Mouse (Mus musculus) stomach, embryonic 16.5 days (tissue): ENCODE data around the gene Ide. TPM values are rescaled to one million over a fixed set of nuclear protein-coding genes. Genes with fewer than 3 reads are reported as not detected.

Experiments used
- ATAC-seq: fragments of 200-750 bp; cut with Nextera tagmentation; 2 replicates; pipeline ENCODE4 v1.8.0; 2017; ENCODE audit warnings: moderate number of reproducible peaks, moderate TSS enrichment; ENCODE audit not compliant: insufficient read depth, low FRiP score
- H3K27ac ChIP-seq: fragments of 300-500 bp; sonication (generic); 2 replicates; pipeline ENCODE4 v1.5.1; 2014; ENCODE audit warnings: low read length
- H3K27me3 ChIP-seq: fragments of 300-500 bp; sonication (generic); 2 replicates; pipeline ENCODE4 v1.6.1; 2014; ENCODE audit warnings: low read length, control low read depth, mixed read lengths; ENCODE audit not compliant: control insufficient read depth, insufficient read depth
- H3K36me3 ChIP-seq: fragments of 300-500 bp; sonication (generic); 2 replicates; pipeline ENCODE4 v1.6.1; 2014; ENCODE audit warnings: low read length; ENCODE audit not compliant: control insufficient read depth, insufficient read depth
- H3K4me1 ChIP-seq: fragments of 300-500 bp; sonication (generic); 2 replicates; pipeline ENCODE4 v1.6.1; 2014; ENCODE audit warnings: low read length, control low read depth, mixed read lengths; ENCODE audit not compliant: control insufficient read depth, insufficient read depth
- H3K4me2 ChIP-seq: fragments of 300-500 bp; sonication (generic); 2 replicates; pipeline ENCODE4 v1.6.1; 2014; ENCODE audit warnings: low read depth, low read length, mixed read lengths
- H3K4me3 ChIP-seq: fragments of 300-500 bp; sonication (generic); replicated peaks from 2 replicates; pipeline ENCODE4 v1.5.1; 2014; ENCODE audit warnings: mild to moderate bottlenecking, low read length
- H3K9ac ChIP-seq: fragments of 300-500 bp; sonication (generic); 2 replicates; pipeline ENCODE4 v1.6.1; 2014; ENCODE audit warnings: low read length
- H3K9me3 ChIP-seq: fragments of 300-500 bp; sonication (generic); replicated peaks from 2 replicates; pipeline ENCODE4 v1.6.1; 2016; ENCODE audit warnings: low read length, control low read depth; ENCODE audit not compliant: control insufficient read depth
- WGBS: fragments of 180-500 bp; shearing (Covaris S2); extraction: QIAGEN DNeasy Blood & Tissue Kit; methylation state at CpG from one replicate; pipeline ENCODE4 v1.1.7; 2014; 5-methylcytosine and 5-hydroxymethylcytosine counted together
- polyA plus RNA-seq: library from polyadenylated mRNA; unstranded; fragments of >200 nt; fragmentation: Nextera tagmentation; extraction: Ambion mirVana; gene quantifications from 2 replicates; pipeline ENCODE4 v1.2.1, GENCODE M21; 2015

The Ide gene
- polyA plus RNA-seq, 1 experiment from 2014 or later, result 69.0 TPM

- H3K27me3 ChIP-seq, result no peaks in the 10 kb centered on the region
- WGBS, result 80% methylated on average over 4 of the region's 4 CpGs
- H3K36me3 ChIP-seq, result no peaks in the 10 kb centered on the region
- H3K4me1 ChIP-seq, result peaks cover 2% of the 10 kb centered on the region; the same call in 1 of the 2 replicates
- H3K9ac ChIP-seq, result no peak overlapping the region
- no peak overlapping the region for H3K4me3 ChIP-seq
- H3K4me2 ChIP-seq, result no peak overlapping the region
- H3K9me3 ChIP-seq, result no peaks in the 10 kb centered on the region
- no peak for ATAC-seq
- H3K27ac ChIP-seq, result no peak overlapping the region
Observed at GRCm38 (mm10) chr19:37369921-37370320, 32.3 kb upstream of the Ide start.

- no peak overlapping the region for H3K4me3 ChIP-seq
- no peaks in the 10 kb centered on the region for H3K9me3 ChIP-seq
- no peaks in the 10 kb centered on the region for H3K4me1 ChIP-seq
- no peak overlapping the region for H3K9ac ChIP-seq
- no peaks in the 10 kb centered on the region for H3K36me3 ChIP-seq
- H3K4me2 ChIP-seq, result no peak overlapping the region
- H3K27ac ChIP-seq, result no peak overlapping the region
- ATAC-seq, result no peak
- no peaks in the 10 kb centered on the region for H3K27me3 ChIP-seq
- 59% methylated on average over 1 of the region's 1 CpGs for whole genome bisulfite sequencing
Observed at GRCm38 (mm10) chr19:37368990-37369389, 31.3 kb upstream of the Ide start.

- H3K4me1 ChIP-seq, result no peaks in the 10 kb centered on the region
- H3K36me3 ChIP-seq, result no peaks in the 10 kb centered on the region
- no peak overlapping the region for H3K27ac ChIP-seq
- 73% methylated on average over 11 of the region's 11 CpGs for WGBS
- H3K27me3 ChIP-seq, result no peaks in the 10 kb centered on the region
- 0 out of 2 replicates have a peak, but pooled peaks have one; percentile 29 for ATAC-seq
- H3K4me3 ChIP-seq, result no peak overlapping the region
- no peak overlapping the region for H3K4me2 ChIP-seq
- no peak overlapping the region for H3K9ac ChIP-seq
- H3K9me3 ChIP-seq, result no peaks in the 10 kb centered on the region
Observed at GRCm38 (mm10) chr19:37363128-37363939, 25.7 kb upstream of the Ide start.

GRCm38 (mm10) chr19:37362545-37362944 lies 24.9 kb upstream of the Ide start:
- WGBS, result 45% methylated on average over 5 of the region's 5 CpGs
- H3K9me3 ChIP-seq, result no peaks in the 10 kb centered on the region
- H3K9ac ChIP-seq, result no peak overlapping the region
- H3K27ac ChIP-seq, result no peak overlapping the region
- no peaks in the 10 kb centered on the region for H3K4me1 ChIP-seq
- no peak overlapping the region for H3K4me3 ChIP-seq
- H3K36me3 ChIP-seq, result no peaks in the 10 kb centered on the region
- H3K4me2 ChIP-seq, result no peak overlapping the region
- no peak for ATAC-seq
- H3K27me3 ChIP-seq, result no peaks in the 10 kb centered on the region

GRCm38 (mm10) chr19:37360044-37360443 lies 22.4 kb upstream of the Ide start:
- 49% methylated on average over 5 of the region's 5 CpGs for WGBS

DNA sequence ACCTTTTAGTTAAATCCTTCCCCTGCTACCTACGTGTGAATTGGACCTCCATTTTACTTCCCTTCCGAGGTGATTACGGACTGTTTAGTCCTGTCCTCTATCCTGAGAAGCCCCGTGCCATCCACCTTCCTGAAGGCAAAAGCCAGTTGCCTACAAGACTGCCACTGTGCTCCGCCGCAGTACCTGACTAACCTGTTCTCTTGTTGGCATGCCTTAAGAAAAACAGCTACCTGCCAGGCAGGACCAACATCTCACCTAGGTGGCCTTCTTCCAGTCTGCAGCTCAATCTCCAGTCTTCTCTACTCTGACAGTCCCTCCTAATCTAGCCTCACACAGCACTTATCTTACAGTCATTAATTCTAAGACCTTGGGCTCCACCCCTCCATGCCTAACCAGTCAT lies 15.7 kb upstream of the Ide start:
- H3K4me1 ChIP-seq, result no peaks in the 10 kb centered on the region
- no peaks in the 10 kb centered on the region for H3K27me3 ChIP-seq
- ATAC-seq, result no peak
- 88% methylated on average over 6 of the region's 6 CpGs for WGBS
- peaks cover 4% of the 10 kb centered on the region; the same call in 1 of the 2 replicates for H3K36me3 ChIP-seq
- no peak overlapping the region for H3K4me2 ChIP-seq
- no peak overlapping the region for H3K4me3 ChIP-seq
- no peak overlapping the region for H3K9ac ChIP-seq
- H3K27ac ChIP-seq, result no peak overlapping the region
- H3K9me3 ChIP-seq, result peaks cover 5% of the 10 kb centered on the region; the same call in 1 of the 2 replicates

More at GRCm38 (mm10) chr19:37360044-37360443, 22.4 kb upstream of the Ide start:
- no peak overlapping the region for H3K9ac ChIP-seq
- no peak overlapping the region for H3K4me2 ChIP-seq
- H3K4me1 ChIP-seq, result no peaks in the 10 kb centered on the region
- H3K9me3 ChIP-seq, result no peaks in the 10 kb centered on the region
- no peak for ATAC-seq
- no peaks in the 10 kb centered on the region for H3K27me3 ChIP-seq
- no peak overlapping the region for H3K4me3 ChIP-seq
- H3K27ac ChIP-seq, result no peak overlapping the region
- H3K36me3 ChIP-seq, result no peaks in the 10 kb centered on the region

DNA sequence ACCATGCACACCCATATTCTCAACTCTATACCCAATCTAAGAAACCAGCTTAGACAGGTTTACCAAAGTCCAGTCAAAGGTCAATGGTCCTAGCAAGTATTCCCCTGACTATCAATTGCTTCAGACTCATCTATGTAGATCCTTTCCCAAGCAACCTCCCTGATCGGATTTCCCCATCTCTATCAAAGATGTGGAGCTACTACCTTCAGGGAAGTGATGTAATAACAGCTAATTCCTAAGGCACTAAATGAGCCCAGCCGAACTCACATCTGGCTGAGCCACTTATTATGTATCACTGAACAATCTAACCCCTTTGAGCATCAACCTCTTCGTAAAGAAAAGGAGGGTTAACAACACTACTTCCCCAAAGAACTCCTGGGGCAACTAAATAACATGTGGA lies 15.1 kb upstream of the Ide start:
- no peaks in the 10 kb centered on the region for H3K27me3 ChIP-seq
- no peak overlapping the region for H3K27ac ChIP-seq
- peaks cover 4% of the 10 kb centered on the region; the same call in 1 of the 2 replicates for H3K36me3 ChIP-seq
- H3K9ac ChIP-seq, result no peak overlapping the region
- no peaks in the 10 kb centered on the region for H3K4me1 ChIP-seq
- peaks cover 5% of the 10 kb centered on the region; the same call in 1 of the 2 replicates for H3K9me3 ChIP-seq
- no peak overlapping the region for H3K4me2 ChIP-seq
- WGBS, result 87% methylated on average over 3 of the region's 3 CpGs
- ATAC-seq, result no peak
- no peak overlapping the region for H3K4me3 ChIP-seq

DNA sequence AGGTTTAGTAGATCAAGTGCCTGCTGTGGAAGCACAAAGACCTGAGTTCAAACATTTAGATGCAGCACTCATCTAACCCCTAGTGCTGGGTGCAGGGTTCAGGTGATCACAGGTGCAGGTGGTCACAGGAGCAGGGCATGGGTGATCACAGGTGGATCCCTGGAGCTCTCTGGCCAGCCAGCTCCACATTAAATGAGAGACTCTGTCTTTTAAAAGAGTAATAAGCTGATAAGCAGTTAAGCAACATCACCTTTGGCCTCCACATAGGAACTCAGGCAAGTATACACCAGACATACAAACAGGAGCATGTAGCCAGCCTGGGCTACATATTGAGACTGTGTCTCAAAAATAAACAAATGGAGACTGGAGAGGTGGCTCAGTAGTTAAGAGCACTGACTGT lies 11.3 kb upstream of the Ide start:
- no peaks in the 10 kb centered on the region for H3K4me1 ChIP-seq
- no peaks in the 10 kb centered on the region for H3K27me3 ChIP-seq
- H3K27ac ChIP-seq, result no peak overlapping the region
- ATAC-seq, result no peak
- H3K4me2 ChIP-seq, result no peak overlapping the region
- H3K4me3 ChIP-seq, result no peak overlapping the region
- H3K9me3 ChIP-seq, result peaks cover 5% of the 10 kb centered on the region; the same call in 1 of the 2 replicates
- no peak overlapping the region for H3K9ac ChIP-seq
- H3K36me3 ChIP-seq, result peaks cover 4% of the 10 kb centered on the region; the same call in 1 of the 2 replicates

- H3K4me1 ChIP-seq, result no peaks in the 10 kb centered on the region
Observed at GRCm38 (mm10) chr19:37348331-37348730, 10.7 kb upstream of the Ide start.

More at GRCm38 (mm10) chr19:37348331-37348730, 10.7 kb upstream of the Ide start:
- H3K27ac ChIP-seq, result no peak overlapping the region
- H3K9ac ChIP-seq, result no peak overlapping the region
- no peak overlapping the region for H3K4me3 ChIP-seq
- no peak for ATAC-seq
- H3K4me2 ChIP-seq, result no peak overlapping the region
- peaks cover 5% of the 10 kb centered on the region; the same call in 1 of the 2 replicates for H3K9me3 ChIP-seq
- H3K36me3 ChIP-seq, result peaks cover 4% of the 10 kb centered on the region; the same call in 1 of the 2 replicates
- no peaks in the 10 kb centered on the region for H3K27me3 ChIP-seq
- 84% methylated on average over 10 of the region's 10 CpGs for WGBS
